Mouse (Mus musculus) right cerebral cortex, adult 2 months (tissue): Measurements from ENCODE around the gene Uevld.

Experiments used
- DNase-seq, 2 experiments: peaks; one replicate each; pipeline ENCODE4 v3.0.0; 2021 to 2022; ENCODE audit warnings: low spot score in 2 of 2

The Uevld gene

GRCm38 (mm10) chr7:46876841-46877240, 81.5 kb downstream of the Uevld start:
- peak; percentile 11 to 28 for DNase-seq
